Mouse (Mus musculus) spleen, adult 2 months (tissue): ENCODE results near the gene Rapsn.

Experiments used
- CTCF ChIP-seq: fragments of 200-500 bp; IDR thresholded peaks from 2 replicates; pipeline ENCODE4 v1.5.1; 2011; ENCODE audit warnings: mild to moderate bottlenecking, inconsistent platforms; ENCODE audit not compliant: insufficient read depth, insufficient read length, insufficient replicate concordance; ENCODE audit errors: extremely low read depth
- POLR2A ChIP-seq: fragments of 200-500 bp; IDR thresholded peaks from 2 replicates; pipeline ENCODE4 v1.6.1; 2011; ENCODE audit warnings: low read depth, low read length, inconsistent platforms

DNA sequence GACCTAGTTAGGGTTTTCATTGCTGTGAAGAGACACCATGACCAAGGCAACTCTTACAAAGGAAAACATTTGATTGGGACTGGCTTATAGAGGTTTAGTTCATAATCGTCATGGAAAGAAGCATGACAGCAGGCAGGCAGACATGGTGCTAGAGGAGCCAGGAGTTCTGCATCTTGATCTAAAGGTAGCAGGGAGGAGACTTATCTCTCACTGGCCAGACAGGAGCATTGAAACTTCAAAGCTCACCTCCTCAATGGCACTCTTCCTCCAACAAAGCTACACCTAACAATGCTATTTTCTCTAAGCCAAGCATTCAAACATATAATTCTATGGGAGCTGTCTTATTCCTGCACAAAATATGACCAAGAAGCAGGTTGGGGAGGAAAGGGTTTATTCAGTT lies 8.9 kb upstream of the Rapsn start:
- TF ChIP-seq POLR2A, result no peak
- TF ChIP-seq CTCF, result no peak
